Mouse (Mus musculus): ENCODE results near the gene Impg1. TPM values are rescaled to one million over a fixed set of nuclear protein-coding genes. Genes with fewer than 3 reads are reported as not detected.

Gene Impg1
- not detected in 2 replicates for polyA plus RNA-seq (2015; fragmentation: Nextera tagmentation; extraction: Ambion mirVana)

DNA sequence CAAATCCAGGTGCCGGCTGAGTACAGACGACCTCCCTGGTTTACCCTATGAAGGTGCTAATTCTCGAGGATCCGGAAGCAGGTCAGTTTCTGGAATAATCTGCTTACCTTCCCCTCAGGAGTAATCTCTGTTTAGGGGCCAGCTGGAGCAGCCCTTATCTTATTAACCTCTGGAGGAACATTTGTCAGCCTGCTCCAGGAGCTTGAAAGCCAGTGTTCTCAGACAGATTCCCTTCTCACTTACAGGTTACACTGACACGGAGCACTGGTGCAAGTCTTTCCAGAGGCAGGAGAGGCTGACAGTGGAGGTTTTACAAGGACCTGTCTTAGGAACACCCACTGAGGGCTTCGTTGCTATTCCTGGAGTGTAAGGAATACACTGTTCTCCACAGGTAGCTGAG lies at the start of gene Impg1:
Impg1 (minus strand) TSS at position 101 of the 400 bp plus-strand sequence.
- no peaks in the 10 kb centered on the region for H3K9me3 ChIP-seq (replicated peaks; ENCODE audit: control insufficient read depth, low read length)
- no peak within 1 kb of the TSS for H3K4me3 ChIP-seq (ENCODE audit: low read depth, low read length)
- no peak within 1 kb of the TSS for H3K9ac ChIP-seq (ENCODE audit: low read depth, low read length)
- H3K27ac ChIP-seq (ENCODE audit: low read length) = no peak within 1 kb of the TSS
- no peaks in the 10 kb centered on the region for H3K4me1 ChIP-seq (ENCODE audit: control insufficient read depth, low read depth, low read length)
- H3K36me3 ChIP-seq (ENCODE audit: control insufficient read depth, insufficient read depth) = no peaks in the 10 kb centered on the region
- H3K27me3 ChIP-seq (ENCODE audit: control insufficient read depth, insufficient read depth, low read depth, low read length) = no peaks in the 10 kb centered on the region
- H3K4me2 ChIP-seq (ENCODE audit: low read depth, low read length) = no peak within 1 kb of the TSS
- 42% methylated on average over 6 of the region's 6 CpGs for WGBS (ENCODE audit: insufficient replicate concordance)
- ATAC-seq (ENCODE audit: low read depth) = no peak

DNA sequence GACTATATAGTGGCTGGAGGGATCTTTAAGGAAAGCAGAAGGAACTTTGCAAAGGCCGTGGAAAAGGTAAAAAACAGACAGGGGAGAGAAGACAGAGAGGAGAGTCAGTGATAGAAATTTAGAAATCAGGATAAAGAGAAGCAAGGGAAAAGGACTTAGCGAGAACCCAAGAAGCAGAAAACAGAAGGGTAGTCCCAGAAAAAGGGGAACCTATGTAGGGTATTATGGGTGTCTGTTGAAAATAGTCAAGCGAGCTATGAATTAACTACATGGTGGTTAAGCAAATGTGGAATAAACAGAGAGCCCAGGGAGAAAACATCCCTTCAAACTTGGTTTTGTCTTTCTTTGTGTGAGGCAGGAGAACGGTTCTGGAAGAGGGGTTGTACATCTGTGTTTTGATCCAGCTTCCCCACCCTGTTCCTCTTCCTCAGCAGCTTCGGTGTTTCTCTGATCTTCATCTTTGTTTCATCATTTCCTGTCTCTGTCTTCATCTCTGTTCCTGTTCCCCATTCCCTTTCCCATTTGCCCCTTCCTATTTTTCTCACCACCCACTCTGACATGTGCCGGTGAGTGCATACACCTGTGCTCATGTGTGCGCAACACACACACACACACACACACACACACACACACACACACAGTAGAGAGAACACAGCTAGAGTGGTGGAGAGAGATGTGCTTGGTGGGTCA lies 44.3 kb upstream of the Impg1 start:
- Histone ChIP-seq H3K9ac (ENCODE audit: low read depth, low read length) (no peak overlapping the region), H3K4me1 (ENCODE audit: control insufficient read depth, low read depth, low read length) (no peaks in the 10 kb centered on the region), H3K9me3 (replicated peaks; ENCODE audit: control insufficient read depth, low read length) (no peaks in the 10 kb centered on the region), H3K27me3 (ENCODE audit: control insufficient read depth, insufficient read depth, low read depth, low read length) (no peaks in the 10 kb centered on the region), H3K4me3 (ENCODE audit: low read depth, low read length) (no peak overlapping the region), H3K36me3 (ENCODE audit: control insufficient read depth, insufficient read depth) (no peaks in the 10 kb centered on the region), H3K27ac (ENCODE audit: low read length) (no peak overlapping the region), H3K4me2 (ENCODE audit: low read depth, low read length) (no peak overlapping the region)
- 43% methylated on average over 7 of the region's 7 CpGs for WGBS (ENCODE audit: insufficient replicate concordance)
- ATAC-seq (ENCODE audit: low read depth) = no peak

DNA sequence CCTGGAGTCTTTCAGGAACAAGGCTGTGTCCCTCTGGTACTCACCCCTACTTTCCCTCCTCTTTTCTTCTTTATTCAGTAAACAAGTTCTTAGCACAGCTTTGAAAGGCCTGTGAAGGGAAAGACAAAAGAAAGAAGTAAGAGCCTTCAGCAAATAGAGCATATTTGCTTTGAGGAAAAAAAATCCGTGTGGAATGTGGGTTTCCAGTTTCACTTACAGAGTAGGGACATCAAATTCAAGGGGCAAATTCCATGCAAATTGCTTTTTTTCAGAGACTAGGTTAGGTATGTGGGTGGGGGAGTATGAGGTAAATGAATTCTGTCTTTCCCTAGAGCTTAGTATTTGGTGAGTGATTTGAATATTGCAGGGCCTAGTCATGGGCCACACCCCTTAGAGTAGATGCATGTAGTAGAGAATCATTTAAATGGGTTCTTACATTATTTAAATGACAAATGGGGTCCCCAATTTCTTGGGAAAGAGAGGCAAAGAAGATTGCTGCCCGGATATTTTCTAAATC lies 39.3 kb upstream of the Impg1 start:
- Histone ChIP-seq H3K4me2 (ENCODE audit: low read depth, low read length) (no peak overlapping the region), H3K36me3 (ENCODE audit: control insufficient read depth, insufficient read depth) (no peaks in the 10 kb centered on the region), H3K9me3 (replicated peaks; ENCODE audit: control insufficient read depth, low read length) (no peaks in the 10 kb centered on the region), H3K4me1 (ENCODE audit: control insufficient read depth, low read depth, low read length) (no peaks in the 10 kb centered on the region), H3K27me3 (ENCODE audit: control insufficient read depth, insufficient read depth, low read depth, low read length) (no peaks in the 10 kb centered on the region), H3K27ac (ENCODE audit: low read length) (no peak overlapping the region), H3K4me3 (ENCODE audit: low read depth, low read length) (no peak overlapping the region), H3K9ac (ENCODE audit: low read depth, low read length) (no peak overlapping the region)
- ATAC-seq (ENCODE audit: low read depth) = no peak
- WGBS (ENCODE audit: insufficient replicate concordance) = 27% methylated on average over 2 of the region's 2 CpGs

DNA sequence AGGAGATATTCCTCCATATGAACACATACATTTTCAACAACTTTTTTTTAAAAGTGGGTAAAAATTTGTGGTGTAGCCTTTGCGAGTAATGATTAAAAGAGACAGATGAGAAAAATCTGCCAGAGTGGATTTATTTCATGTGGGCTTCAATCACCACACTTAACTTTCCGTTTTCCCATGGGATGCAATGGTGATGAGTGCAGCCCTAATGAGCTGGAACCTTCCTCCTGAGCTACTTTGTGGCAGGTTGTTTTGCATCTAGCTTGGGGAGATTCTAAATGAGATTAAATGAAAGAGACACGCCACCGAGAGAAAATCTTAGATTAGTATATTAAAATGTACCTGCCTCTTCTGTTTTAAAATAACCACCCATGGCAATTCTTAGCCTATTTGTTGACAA lies 26.3 kb upstream of the Impg1 start:
- 59% methylated on average over 4 of the region's 4 CpGs for WGBS (ENCODE audit: insufficient replicate concordance)

DNA sequence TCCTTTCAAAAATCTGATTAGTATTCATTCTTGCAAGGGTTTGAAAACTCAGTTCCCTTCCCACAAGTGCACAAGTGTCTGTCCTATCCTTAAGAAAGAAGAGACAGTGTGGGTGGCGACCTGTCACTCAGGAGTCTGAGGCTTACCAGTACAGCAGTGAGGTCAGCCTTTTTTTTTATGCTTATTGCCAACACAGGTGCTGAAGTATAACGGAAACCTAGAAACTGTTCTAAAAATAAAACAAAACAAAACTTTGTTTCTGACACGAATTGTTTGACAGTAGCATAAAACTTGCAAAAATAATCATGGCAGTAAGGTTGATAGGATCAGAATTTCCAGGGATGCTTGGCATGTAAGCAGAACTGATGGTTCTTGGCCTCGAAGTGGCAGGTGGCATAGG lies 4.9 kb downstream of the Impg1 start:
- no peak for ATAC-seq (ENCODE audit: low read depth)
- Histone ChIP-seq H3K27me3 (ENCODE audit: control insufficient read depth, insufficient read depth, low read depth, low read length) (no peaks in the 10 kb centered on the region), H3K4me1 (ENCODE audit: control insufficient read depth, low read depth, low read length) (no peaks in the 10 kb centered on the region), H3K27ac (ENCODE audit: low read length) (no peak overlapping the region), H3K4me3 (ENCODE audit: low read depth, low read length) (no peak overlapping the region), H3K9ac (ENCODE audit: low read depth, low read length) (no peak overlapping the region), H3K9me3 (replicated peaks; ENCODE audit: control insufficient read depth, low read length) (no peaks in the 10 kb centered on the region), H3K4me2 (ENCODE audit: low read depth, low read length) (no peak overlapping the region), H3K36me3 (ENCODE audit: control insufficient read depth, insufficient read depth) (no peaks in the 10 kb centered on the region)
- 44% methylated on average over 4 of the region's 4 CpGs for WGBS (ENCODE audit: insufficient replicate concordance)

More for the DNA sequence above, 26.3 kb upstream of the Impg1 start:
- Histone ChIP-seq H3K9ac (ENCODE audit: low read depth, low read length) (no peak overlapping the region), H3K4me1 (ENCODE audit: control insufficient read depth, low read depth, low read length) (no peaks in the 10 kb centered on the region), H3K4me2 (ENCODE audit: low read depth, low read length) (no peak overlapping the region), H3K36me3 (ENCODE audit: control insufficient read depth, insufficient read depth) (no peaks in the 10 kb centered on the region), H3K27ac (ENCODE audit: low read length) (no peak overlapping the region), H3K9me3 (replicated peaks; ENCODE audit: control insufficient read depth, low read length) (no peaks in the 10 kb centered on the region), H3K4me3 (ENCODE audit: low read depth, low read length) (no peak overlapping the region), H3K27me3 (ENCODE audit: control insufficient read depth, insufficient read depth, low read depth, low read length) (no peaks in the 10 kb centered on the region)
- no peak for ATAC-seq (ENCODE audit: low read depth)

DNA sequence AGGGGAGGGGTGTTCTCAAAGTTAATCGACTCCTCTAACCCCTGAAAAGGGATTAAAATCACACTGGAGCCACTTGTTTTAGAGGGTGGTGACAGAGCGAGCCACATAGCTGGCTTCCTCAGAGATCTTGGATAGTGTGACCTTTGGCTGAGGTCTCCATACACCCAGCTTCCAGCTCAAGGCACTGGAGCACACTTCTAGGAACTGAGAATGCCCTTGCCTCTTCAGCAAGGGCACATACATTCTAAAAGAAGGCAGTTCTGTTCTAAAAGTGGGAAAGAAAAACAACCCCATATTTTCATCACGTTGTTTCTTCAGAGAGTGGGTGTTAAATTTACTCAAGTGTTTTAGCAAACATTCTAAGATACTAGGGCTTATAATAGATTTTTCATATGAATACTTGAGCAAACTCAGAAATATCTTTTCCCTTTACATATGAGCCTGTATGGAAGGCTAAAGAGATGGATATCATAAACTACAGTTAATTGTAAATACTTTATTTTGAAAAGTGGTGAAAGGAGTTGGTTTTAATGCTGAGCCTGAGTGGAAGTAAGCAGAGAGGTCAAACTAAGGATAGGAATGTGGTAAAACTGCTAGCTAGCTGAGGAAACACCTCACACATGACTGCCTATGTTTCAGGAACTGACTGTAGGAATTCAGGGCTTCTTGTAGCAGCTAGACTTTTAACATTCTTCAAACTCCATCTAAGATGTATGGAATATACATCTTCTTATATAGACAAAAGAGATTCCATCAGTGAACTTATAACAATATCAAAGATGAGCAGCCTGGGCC lies 14.6 kb downstream of the Impg1 start:
- Histone ChIP-seq H3K27ac (ENCODE audit: low read length) (no peak overlapping the region), H3K4me2 (ENCODE audit: low read depth, low read length) (no peak overlapping the region), H3K4me1 (ENCODE audit: control insufficient read depth, low read depth, low read length) (no peaks in the 10 kb centered on the region), H3K27me3 (ENCODE audit: control insufficient read depth, insufficient read depth, low read depth, low read length) (no peaks in the 10 kb centered on the region), H3K4me3 (ENCODE audit: low read depth, low read length) (no peak overlapping the region), H3K9ac (ENCODE audit: low read depth, low read length) (no peak overlapping the region), H3K9me3 (replicated peaks; ENCODE audit: control insufficient read depth, low read length) (no peaks in the 10 kb centered on the region), H3K36me3 (ENCODE audit: control insufficient read depth, insufficient read depth) (no peaks in the 10 kb centered on the region)
- ATAC-seq (ENCODE audit: low read depth) = no peak
- 48% methylated on average over 3 of the region's 3 CpGs for WGBS (ENCODE audit: insufficient replicate concordance)

DNA sequence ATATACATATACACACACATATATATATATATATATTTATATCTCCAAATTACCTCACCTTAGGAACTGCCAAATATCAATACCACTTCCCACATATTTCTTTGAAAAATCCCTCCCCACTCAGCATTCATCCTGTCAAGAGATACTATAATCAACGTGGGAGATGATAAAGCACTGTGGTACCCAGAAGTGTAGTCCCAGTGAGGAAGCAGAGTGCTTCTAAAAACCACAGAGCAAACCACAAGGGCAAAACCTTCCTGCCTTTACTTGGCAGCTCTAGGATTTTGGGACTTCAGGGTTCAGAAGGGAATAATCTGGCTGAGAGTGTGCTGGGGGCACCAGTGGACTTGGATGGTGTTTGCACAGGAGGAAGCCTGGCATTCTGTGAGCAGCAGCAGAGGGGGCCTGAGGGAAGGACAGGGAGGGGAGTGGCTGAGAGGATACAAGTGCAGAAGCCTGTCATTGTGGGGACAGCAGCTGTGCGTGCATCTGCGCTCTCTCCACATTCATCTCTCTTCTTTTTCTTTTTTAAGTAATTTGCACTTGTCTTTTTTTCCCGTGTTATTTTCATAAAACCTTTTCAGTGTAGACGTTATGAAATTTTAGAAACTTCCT lies 24.1 kb downstream of the Impg1 start:
- no peak for ATAC-seq (ENCODE audit: low read depth)
- Histone ChIP-seq H3K36me3 (ENCODE audit: control insufficient read depth, insufficient read depth) (no peaks in the 10 kb centered on the region), H3K27ac (ENCODE audit: low read length) (no peak overlapping the region), H3K4me2 (ENCODE audit: low read depth, low read length) (no peak overlapping the region), H3K9ac (ENCODE audit: low read depth, low read length) (no peak overlapping the region), H3K4me3 (ENCODE audit: low read depth, low read length) (no peak overlapping the region), H3K4me1 (ENCODE audit: control insufficient read depth, low read depth, low read length) (no peaks in the 10 kb centered on the region), H3K9me3 (replicated peaks; ENCODE audit: control insufficient read depth, low read length) (no peaks in the 10 kb centered on the region), H3K27me3 (ENCODE audit: control insufficient read depth, insufficient read depth, low read depth, low read length) (no peaks in the 10 kb centered on the region)
- WGBS (ENCODE audit: insufficient replicate concordance) = 27% methylated on average over 5 of the region's 5 CpGs

DNA sequence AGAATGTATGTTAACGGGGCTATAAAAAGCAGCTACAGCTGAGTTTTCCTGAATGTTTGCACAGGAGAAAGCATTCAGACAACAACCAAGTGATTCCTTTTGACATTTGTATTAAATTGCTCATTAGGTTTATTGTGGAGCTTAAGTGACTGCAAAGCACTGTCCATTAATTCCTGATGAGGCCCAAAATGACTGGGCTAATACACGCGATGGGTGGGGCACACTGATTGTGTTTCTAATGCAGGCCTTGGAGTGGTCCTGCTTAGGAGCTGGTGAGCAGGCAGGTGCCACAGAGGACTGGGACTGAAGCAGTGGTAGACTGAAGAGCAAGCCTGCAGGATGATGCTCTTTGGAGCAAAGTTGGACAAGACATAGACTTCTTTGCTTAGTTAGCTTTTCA lies 73.9 kb downstream of the Impg1 start:
- Histone ChIP-seq H3K4me2 (ENCODE audit: low read depth, low read length) (no peak overlapping the region), H3K4me3 (ENCODE audit: low read depth, low read length) (no peak overlapping the region), H3K9me3 (replicated peaks; ENCODE audit: control insufficient read depth, low read length) (no peaks in the 10 kb centered on the region), H3K36me3 (ENCODE audit: control insufficient read depth, insufficient read depth) (no peaks in the 10 kb centered on the region), H3K9ac (ENCODE audit: low read depth, low read length) (no peak overlapping the region), H3K27ac (ENCODE audit: low read length) (no peak overlapping the region), H3K4me1 (ENCODE audit: control insufficient read depth, low read depth, low read length) (no peaks in the 10 kb centered on the region), H3K27me3 (ENCODE audit: control insufficient read depth, insufficient read depth, low read depth, low read length) (no peaks in the 10 kb centered on the region)
- no peak for ATAC-seq (ENCODE audit: low read depth)
- 64% methylated on average over 3 of the region's 3 CpGs for WGBS (ENCODE audit: insufficient replicate concordance)

DNA sequence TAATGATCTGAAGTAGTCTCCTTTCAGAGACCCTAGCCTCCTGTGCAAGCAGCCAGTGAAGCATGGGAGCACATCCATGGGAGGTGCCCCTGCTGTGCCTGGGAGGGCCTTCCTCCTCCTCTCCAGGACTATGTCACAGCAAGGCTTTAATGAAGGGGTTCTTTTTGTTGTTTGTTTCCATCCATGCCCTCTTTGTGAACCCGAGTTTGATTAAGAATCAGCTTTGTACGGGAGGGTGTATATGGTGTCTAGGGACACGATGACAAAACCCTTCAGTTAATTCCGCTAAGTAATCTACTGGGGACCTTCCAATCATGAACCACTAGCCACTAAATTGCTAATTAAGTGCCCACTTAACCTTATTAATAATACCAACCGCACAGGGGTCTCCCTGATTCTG lies 74.3 kb downstream of the Impg1 start:
- Histone ChIP-seq H3K4me2 (ENCODE audit: low read depth, low read length) (no peak overlapping the region), H3K27me3 (ENCODE audit: control insufficient read depth, insufficient read depth, low read depth, low read length) (no peaks in the 10 kb centered on the region), H3K9me3 (replicated peaks; ENCODE audit: control insufficient read depth, low read length) (no peaks in the 10 kb centered on the region), H3K36me3 (ENCODE audit: control insufficient read depth, insufficient read depth) (no peaks in the 10 kb centered on the region), H3K27ac (ENCODE audit: low read length) (no peak overlapping the region), H3K9ac (ENCODE audit: low read depth, low read length) (no peak overlapping the region), H3K4me1 (ENCODE audit: control insufficient read depth, low read depth, low read length) (no peaks in the 10 kb centered on the region), H3K4me3 (ENCODE audit: low read depth, low read length) (no peak overlapping the region)
- ATAC-seq (ENCODE audit: low read depth) = no peak
- WGBS (ENCODE audit: insufficient replicate concordance) = 64% methylated on average over 5 of the region's 5 CpGs
